In genomic region chr6:87981030-87981485, GRCm38 (mm10) we compare ENCODE assay signal across 8 mouse cellular contexts. TPM values are rescaled to one million over a fixed set of nuclear protein-coding genes. Genes with fewer than 3 reads are reported as not detected.
DNase-seq lines count a peak whose midpoint lies in the region; ATAC-seq and TF ChIP-seq lines count a peak whose summit lies in the region.

No protein-coding gene starts in this region.

- TF ChIP-seq CTCF in thymus, adult 2 months (IDR thresholded peaks at IDR 0.05; ENCODE audit: borderline replicate concordance, control insufficient read depth, extremely low read depth, insufficient read depth, low read length, poor library complexity) = no peak

- no peaks in the 10 kb centered on the region for H3K36me3 ChIP-seq in thymus, adult 2 months (ENCODE audit: control insufficient read depth, insufficient read depth, low read length)
- peaks cover 18% of the 10 kb centered on the region for H3K36me3 ChIP-seq in heart, embryonic 14.5 days (ENCODE audit: control insufficient read depth, insufficient read depth, low read length)
- H3K36me3 ChIP-seq in limb, embryonic 13.5 days = peaks cover 22% of the 10 kb centered on the region
- peaks cover 22% of the 10 kb centered on the region for H3K36me3 ChIP-seq in neural tube, embryonic 13.5 days

- H3K9ac ChIP-seq in heart, embryonic 14.5 days (ENCODE audit: low read length) = peak overlapping the region; percentile 87
- H3K9ac ChIP-seq in limb, embryonic 13.5 days = peak overlapping the region; percentile 97
- peak overlapping the region; percentile 96 for H3K9ac ChIP-seq in neural tube, embryonic 13.5 days

- no peak for TF ChIP-seq POLR2A in thymus, adult 2 months (IDR thresholded peaks at IDR 0.05; ENCODE audit: control insufficient read depth, extremely low read depth, insufficient read depth, low read length, poor library complexity)

- peaks cover 4% of the 10 kb centered on the region; the same call in 1 of the 2 replicates for H3K27me3 ChIP-seq in thymus, adult 2 months (ENCODE audit: control insufficient read depth, insufficient read depth, low read length)
- H3K27me3 ChIP-seq in heart, embryonic 14.5 days (ENCODE audit: control insufficient read depth, insufficient read depth, low read length) = no peaks in the 10 kb centered on the region; the same call in 1 of the 2 replicates
- H3K27me3 ChIP-seq in limb, embryonic 13.5 days = no peaks in the 10 kb centered on the region
- no peaks in the 10 kb centered on the region for H3K27me3 ChIP-seq in neural tube, embryonic 13.5 days

- H3K4me1 ChIP-seq in thymus, adult 2 months (replicated peaks; ENCODE audit: control insufficient read depth, insufficient read depth, low read length) = peaks cover 13% of the 10 kb centered on the region
- peaks cover 6 to 8% of the 10 kb centered on the region in 2 experiments for H3K4me1 ChIP-seq in heart, embryonic 14.5 days (ENCODE audit: control insufficient read depth in 2 of 2, insufficient read depth in 2 of 2, low read length in 2 of 2)
- H3K4me1 ChIP-seq in limb, embryonic 13.5 days = peaks cover 20% of the 10 kb centered on the region
- H3K4me1 ChIP-seq in neural tube, embryonic 13.5 days (replicated peaks) = peaks cover 24% of the 10 kb centered on the region

- peak; percentile 36 for ATAC-seq in heart, embryonic 14.5 days (ENCODE audit: insufficient number of reproducible peaks, insufficient read depth, low FRiP score, low read depth)
- peak; percentile 34 for ATAC-seq in limb, embryonic 13.5 days (ENCODE audit: low FRiP score, low read depth)
- peak; percentile 64 for ATAC-seq in neural tube, embryonic 13.5 days (ENCODE audit: low read depth)

- 2% methylated on average over 55 of the region's 56 CpGs for WGBS in thymus, adult 2 months
- under 1% methylated on average over 46 of the region's 56 CpGs for WGBS in heart, embryonic 14.5 days
- WGBS in limb, embryonic 13.5 days = 0% methylated on average over 33 of the region's 56 CpGs
- WGBS in neural tube, embryonic 13.5 days = under 1% methylated on average over 40 of the region's 56 CpGs

- H3K27ac ChIP-seq in thymus, adult 2 months (ENCODE audit: control insufficient read depth, insufficient read depth, low read length) = no peak overlapping the region
- peak overlapping the region in 1 of 2 experiments; percentile 63; a peak in 2 of 4 replicates for H3K27ac ChIP-seq in heart, embryonic 14.5 days (replicated peaks in 1 of 2; ENCODE audit: control insufficient read depth in 1 of 2, insufficient read depth in 1 of 2, low read depth in 2 of 2, low read length in 2 of 2)
- peak overlapping the region; percentile 94 for H3K27ac ChIP-seq in limb, embryonic 13.5 days
- peak overlapping the region; percentile 95 for H3K27ac ChIP-seq in neural tube, embryonic 13.5 days (replicated peaks)

- H3K9me3 ChIP-seq in heart, embryonic 14.5 days (ENCODE audit: control insufficient read depth, low read length) = no peaks in the 10 kb centered on the region
- H3K9me3 ChIP-seq in limb, embryonic 13.5 days = no peaks in the 10 kb centered on the region
- H3K9me3 ChIP-seq in neural tube, embryonic 13.5 days = no peaks in the 10 kb centered on the region

- peak overlapping the region; percentile 93 for H3K4me2 ChIP-seq in heart, embryonic 14.5 days (ENCODE audit: low read length)
- peak overlapping the region; percentile 80 for H3K4me2 ChIP-seq in limb, embryonic 13.5 days (replicated peaks)
- H3K4me2 ChIP-seq in neural tube, embryonic 13.5 days = peak overlapping the region; percentile 81

- H3K4me3 ChIP-seq in thymus, adult 2 months (ENCODE audit: control insufficient read depth, insufficient read depth, low read length) = peak overlapping the region; percentile 51
- peak overlapping the region; percentile 85 to 93 for H3K4me3 ChIP-seq in heart, embryonic 14.5 days (ENCODE audit: control insufficient read depth in 1 of 2, insufficient read depth in 1 of 2, low read depth in 1 of 2, low read length in 2 of 2)
- H3K4me3 ChIP-seq in limb, embryonic 13.5 days = peak overlapping the region; percentile 98
- H3K4me3 ChIP-seq in neural tube, embryonic 13.5 days = peak overlapping the region; percentile 99

- peak; percentile 60 for DNase-seq in embryo, embryonic 10 days (ENCODE audit: low spot score)
- no peak for DNase-seq in embryo, embryonic 11 days
- no peak for DNase-seq in thymus, adult 2 months
- DNase-seq in thymus, adult 18-20 months = no peak
- DNase-seq in spleen, postnatal 36 days (ENCODE audit: low spot score in 2 of 2) = no peak

RNA-seq across cellular contexts. Expression of gene H1fx, which starts 0.4 kb away (rescaled TPM):
- 9.8 and 25.4 TPM in 2 replicates for polyA plus RNA-seq in thymus, adult 2 months (2012; rRNA removed)
- polyA plus RNA-seq in heart, embryonic 14.5 days (2014; fragmentation: Nextera tagmentation; extraction: Ambion mirVana) = 22.0 and 33.0 TPM in 2 replicates
- 27.8 and 40.0 TPM in 2 replicates for polyA plus RNA-seq in limb, embryonic 13.5 days (2015; fragmentation: Nextera tagmentation; extraction: Ambion mirVana)
- polyA plus RNA-seq in neural tube, embryonic 13.5 days (2015; fragmentation: Nextera tagmentation; extraction: Ambion mirVana) = 31.1 and 43.6 TPM in 2 replicates
